Mouse (Mus musculus): ENCODE measurements at regions not wholly inside any gene's neighbourhood (a gene's known extent, or its start where the extent isn't known, plus 50 kb on each side); places are given as distances from the start of the nearest gene placed in this dataset.

- Histone ChIP-seq H3K9me3 (replicated peaks; ENCODE audit: insufficient read depth, low read length) (no peaks in the 10 kb centered on the region), H3K4me1 (ENCODE audit: control insufficient read depth in 1 of 2, insufficient read depth in 2 of 2, low read length in 2 of 2) (peaks cover 0 to 7% of the 10 kb centered on the region in 2 experiments; a peak in 2 of 4 replicates), H3K27me3 (ENCODE audit: control insufficient read depth in 1 of 2, insufficient read depth in 2 of 2, low read length in 2 of 2) (no peaks in the 10 kb centered on the region), H3K27ac (ENCODE audit: control insufficient read depth, low read depth, low read length) (no peak overlapping the region), H3K4me3 (ENCODE audit: control insufficient read depth in 1 of 2, insufficient read depth in 1 of 2, low read depth in 2 of 2, low read length in 2 of 2) (no peak overlapping the region), H3K36me3 (ENCODE audit: control insufficient read depth in 1 of 2, insufficient read depth in 2 of 2, low read length in 2 of 2) (peaks cover 0 to 12% of the 10 kb centered on the region in 2 experiments; a peak in 2 of 4 replicates), H3K79me2 (ENCODE audit: control insufficient read depth, insufficient read depth, low read length, poor library complexity) (no peaks in the 10 kb centered on the region), H3K9ac (ENCODE audit: control insufficient read depth, low read depth, low read length, poor library complexity, severe bottlenecking) (no peak overlapping the region)
- DNase-seq (ENCODE audit: low read depth, low spot score), result no peak
- no peak for TF ChIP-seq BHLHE40 (IDR thresholded peaks at IDR 0.05; ENCODE audit: borderline replicate concordance, low read depth, low read length)
- no peak for TF ChIP-seq GABPA (IDR thresholded peaks at IDR 0.05; ENCODE audit: low read depth, low read length)
- no peak for TF ChIP-seq MAZ (IDR thresholded peaks at IDR 0.05; ENCODE audit: low read depth, low read length)
- no peak for TF ChIP-seq SMC3 (IDR thresholded peaks at IDR 0.05; ENCODE audit: low read depth, low read length)
- no peak for TF ChIP-seq CHD1 (IDR thresholded peaks at IDR 0.05; ENCODE audit: low read depth, low read length)
- no peak for TF ChIP-seq SIN3A (IDR thresholded peaks at IDR 0.05; ENCODE audit: low read length)
- TF ChIP-seq TCF12 (IDR thresholded peaks at IDR 0.05; ENCODE audit: low read depth, low read length), result no peak
- TF ChIP-seq ZKSCAN1 (IDR thresholded peaks at IDR 0.05; ENCODE audit: low read depth, low read length), result no peak
- no peak for TF ChIP-seq NELFE (IDR thresholded peaks at IDR 0.05; ENCODE audit: low read depth, low read length)
- no peak for TF ChIP-seq KAT2A (conservative IDR thresholded peaks at IDR 0.05; ENCODE audit: low read depth, low read length)
- no peak for TF ChIP-seq POLR2AphosphoS5 (IDR thresholded peaks at IDR 0.05; ENCODE audit: borderline replicate concordance, low read depth, low read length)
- TF ChIP-seq EP300 (IDR thresholded peaks at IDR 0.05; ENCODE audit: low read depth in 1 of 2, low read length in 2 of 2), result no peak
- no peak for TF ChIP-seq TBP (IDR thresholded peaks at IDR 0.05; ENCODE audit: low read depth, low read length)
- no peak for TF ChIP-seq ZC3H11A (IDR thresholded peaks at IDR 0.05; ENCODE audit: low read depth, low read length)
- TF ChIP-seq ETS1 (IDR thresholded peaks at IDR 0.05; ENCODE audit: low read depth, low read length), result no peak
- no peak for TF ChIP-seq USF2 (IDR thresholded peaks at IDR 0.05; ENCODE audit: borderline replicate concordance in 1 of 2, insufficient read depth in 1 of 2, low read depth in 1 of 2, low read length in 2 of 2)
- TF ChIP-seq POLR2AphosphoS2 (IDR thresholded peaks at IDR 0.05; ENCODE audit: low read length), result no peak
- no peak for TF ChIP-seq JUND (IDR thresholded peaks at IDR 0.05; ENCODE audit: low read depth, low read length)
- TF ChIP-seq MEF2A (IDR thresholded peaks at IDR 0.05; ENCODE audit: extremely low read depth, insufficient replicate concordance, low read depth, low read length, poor library complexity, severe bottlenecking), result no peak
- no peak for TF ChIP-seq ZMIZ1 (IDR thresholded peaks at IDR 0.05; ENCODE audit: low read depth, low read length)
Measured at GRCm38 (mm10) chr12:48061898-48062619, 1243.3 kb upstream of the Nova1 start.

Data from MEL (cell line).